Mouse (Mus musculus) thymus, adult 2 months (tissue): Measurements from ENCODE around the gene Nacc2.

ENCODE experiments used
- CTCF ChIP-seq: fragments of 200-500 bp; IDR thresholded peaks from 2 replicates; pipeline ENCODE4 v1.5.1; 2012; ENCODE audit warnings: mild to moderate bottlenecking, control low read depth, low read length, moderate library complexity, borderline replicate concordance; ENCODE audit not compliant: control insufficient read depth, poor library complexity, insufficient read depth; ENCODE audit errors: extremely low read depth
- POLR2A ChIP-seq: fragments of 200-500 bp; IDR thresholded peaks from 2 replicates; pipeline ENCODE4 v1.6.1; 2012; ENCODE audit warnings: mild to moderate bottlenecking, low read length, control low read depth, moderate library complexity; ENCODE audit not compliant: control insufficient read depth, poor library complexity, insufficient read depth; ENCODE audit errors: extremely low read depth

GRCm38 (mm10) chr2:26117580-26117979 is 5.4 kb downstream of the Nacc2 start:
- TF ChIP-seq CTCF, result no peak
- no peak for TF ChIP-seq POLR2A
